Mouse (Mus musculus) cerebellum, postnatal 14 days (tissue): ENCODE data around the gene Rbm18.

Source experiments
- DNase-seq, 2 experiments: peaks; one replicate each; pipeline ENCODE4 v3.0.0; 2021; ENCODE audit warnings: mixed read lengths in 2 of 2

Gene Rbm18

GRCm38 (mm10) chr2:36104436-36104955, 32.1 kb downstream of the Rbm18 start:
- peak; percentile 16 to 22 for DNase-seq

- DNase-seq, result peak; percentile 37 to 47
Observed at GRCm38 (mm10) chr2:36103555-36104367, 32.8 kb downstream of the Rbm18 start.

- DNase-seq, result peak in 1 of 2 experiments; percentile 15
Observed at GRCm38 (mm10) chr2:36103069-36103554, 33.5 kb downstream of the Rbm18 start.

GRCm38 (mm10) chr2:36102559-36102946, 34.0 kb downstream of the Rbm18 start:
- peak in 1 of 2 experiments; percentile 22 for DNase-seq

GRCm38 (mm10) chr2:36101866-36102558, 34.6 kb downstream of the Rbm18 start:
- DNase-seq, result no peak

GRCm38 (mm10) chr2:36099739-36100138, 36.8 kb downstream of the Rbm18 start:
- DNase-seq, result no peak

- no peak for DNase-seq
Observed at GRCm38 (mm10) chr2:36098021-36098420, 38.6 kb downstream of the Rbm18 start.

- peak; percentile 13 to 24 for DNase-seq
Observed at GRCm38 (mm10) chr2:36097129-36097815, 39.3 kb downstream of the Rbm18 start.

- DNase-seq, result no peak
Observed at GRCm38 (mm10) chr2:36093914-36094475, 42.6 kb downstream of the Rbm18 start.

GRCm38 (mm10) chr2:36093301-36093700, 43.3 kb downstream of the Rbm18 start:
- DNase-seq, result no peak

- no peak for DNase-seq
Observed at GRCm38 (mm10) chr2:36092748-36093147, 43.8 kb downstream of the Rbm18 start.

GRCm38 (mm10) chr2:36090853-36091741, 45.5 kb downstream of the Rbm18 start:
- peak; percentile 57 to 59 for DNase-seq

- DNase-seq, result no peak
Observed at GRCm38 (mm10) chr2:36089190-36089589, 47.4 kb downstream of the Rbm18 start.

- no peak for DNase-seq
Observed at GRCm38 (mm10) chr2:36085041-36085440, 51.5 kb downstream of the Rbm18 start.

GRCm38 (mm10) chr2:36082802-36083580, 53.6 kb downstream of the Rbm18 start:
- no peak for DNase-seq

- DNase-seq, result no peak
Observed at GRCm38 (mm10) chr2:36081446-36081845, 55.1 kb downstream of the Rbm18 start.

GRCm38 (mm10) chr2:36077160-36077761, 59.3 kb downstream of the Rbm18 start:
- no peak for DNase-seq

- no peak for DNase-seq
Observed at GRCm38 (mm10) chr2:36075210-36075609, 61.4 kb downstream of the Rbm18 start.

- no peak for DNase-seq
Observed at GRCm38 (mm10) chr2:36073781-36074180, 62.8 kb downstream of the Rbm18 start.

GRCm38 (mm10) chr2:36071660-36072305, 64.8 kb downstream of the Rbm18 start:
- no peak for DNase-seq
